Mouse (Mus musculus) myocyte (in vitro differentiated cells): Measurements from ENCODE around the gene Plin2.
A peak's percentile ranks its signal among the peaks of the same experiment; 100 is the strongest.

Experiments
- CEBPB ChIP-seq: IDR thresholded peaks from 2 replicates; pipeline ENCODE4 v1.6.1; 2011; ENCODE audit warnings: mild to moderate bottlenecking, moderate library complexity; ENCODE audit not compliant: poor library complexity, insufficient read depth, severe bottlenecking
- E2F4 ChIP-seq: IDR thresholded peaks from one replicate; pipeline ENCODE4 v1.6.1; 2011; ENCODE audit warnings: mild to moderate bottlenecking, control low read depth, moderate library complexity; ENCODE audit not compliant: insufficient read depth
- MAX ChIP-seq: IDR thresholded peaks from one replicate; pipeline ENCODE4 v1.6.1; 2011; ENCODE audit warnings: low read depth, mild to moderate bottlenecking, control low read depth
- MYOD1 ChIP-seq, 3 experiments: IDR thresholded peaks; one replicate each; pipeline ENCODE4 v1.6.1; 2011; ENCODE audit warnings: control low read depth in 2 of 3, low read depth in 2 of 3, mild to moderate bottlenecking in 2 of 3, moderate library complexity in 1 of 3; ENCODE audit not compliant: insufficient read length in 2 of 3, control insufficient read depth in 1 of 3
- MYOG ChIP-seq, 3 experiments: IDR thresholded peaks; one replicate each; pipeline ENCODE4 v1.6.1; 2011; ENCODE audit warnings: control low read depth in 2 of 3, low read depth in 2 of 3, mild to moderate bottlenecking in 2 of 3; ENCODE audit not compliant: insufficient read length in 2 of 3, control insufficient read depth in 1 of 3, insufficient read depth in 1 of 3
- POLR2A ChIP-seq: IDR thresholded peaks from one replicate; pipeline ENCODE4 v1.6.1; 2011; ENCODE audit warnings: low read depth, mild to moderate bottlenecking, control low read depth, moderate library complexity; ENCODE audit not compliant: insufficient read length
- POLR2AphosphoS2 ChIP-seq: IDR thresholded peaks from one replicate; pipeline ENCODE4 v1.6.1; 2011; ENCODE audit warnings: low read depth, control low read depth; ENCODE audit not compliant: insufficient read length
- REST ChIP-seq: IDR thresholded peaks from one replicate; pipeline ENCODE4 v1.6.1; 2011; ENCODE audit warnings: mild to moderate bottlenecking, control low read depth, moderate library complexity; ENCODE audit not compliant: insufficient read depth, insufficient read length
- SRF ChIP-seq: IDR thresholded peaks from one replicate; pipeline ENCODE4 v1.6.1; 2011; ENCODE audit warnings: low read depth; ENCODE audit not compliant: control insufficient read depth, insufficient read length
- TCF12 ChIP-seq: IDR thresholded peaks from one replicate; pipeline ENCODE4 v1.6.1; 2011; ENCODE audit warnings: mild to moderate bottlenecking, control low read depth; ENCODE audit not compliant: poor library complexity, insufficient read depth, severe bottlenecking
- TCF3 ChIP-seq: IDR thresholded peaks from one replicate; pipeline ENCODE4 v1.6.1; 2011; ENCODE audit warnings: low read depth, control low read depth; ENCODE audit not compliant: insufficient read length
- USF1 ChIP-seq: IDR thresholded peaks from one replicate; pipeline ENCODE4 v1.6.1; 2011; ENCODE audit warnings: low read depth, mild to moderate bottlenecking, control low read depth, moderate library complexity

- TF ChIP-seq MYOG (IDR thresholded peaks at IDR 0.05; ENCODE audit: control insufficient read depth in 1 of 3, insufficient read depth in 1 of 3, insufficient read length in 2 of 3, low read depth in 2 of 3): no peak
- TF ChIP-seq POLR2AphosphoS2: peak; percentile 40
- no peak for TF ChIP-seq POLR2A
- no peak for TF ChIP-seq CEBPB
- no peak for TF ChIP-seq TCF12
- TF ChIP-seq MAX: no peak
- TF ChIP-seq SRF: no peak
- no peak for TF ChIP-seq USF1
- TF ChIP-seq TCF3: no peak
- no peak for TF ChIP-seq MYOD1 (IDR thresholded peaks at IDR 0.05; ENCODE audit: control insufficient read depth in 1 of 3, insufficient read length in 2 of 3, low read depth in 2 of 3)
- TF ChIP-seq E2F4: no peak
- no peak for TF ChIP-seq REST
These were observed 18.0 kb downstream of the Plin2 start for GRCm38 (mm10) chr4:86651686-86652384.
